Mouse (Mus musculus) embryo, embryonic 10.5 days (tissue): ENCODE data around the gene Fam114a1.

Source experiments
- DNase-seq: peaks from one replicate; pipeline ENCODE4 v3.0.0-alpha.2; 2015; ENCODE audit warnings: low spot score

The Fam114a1 gene

DNA sequence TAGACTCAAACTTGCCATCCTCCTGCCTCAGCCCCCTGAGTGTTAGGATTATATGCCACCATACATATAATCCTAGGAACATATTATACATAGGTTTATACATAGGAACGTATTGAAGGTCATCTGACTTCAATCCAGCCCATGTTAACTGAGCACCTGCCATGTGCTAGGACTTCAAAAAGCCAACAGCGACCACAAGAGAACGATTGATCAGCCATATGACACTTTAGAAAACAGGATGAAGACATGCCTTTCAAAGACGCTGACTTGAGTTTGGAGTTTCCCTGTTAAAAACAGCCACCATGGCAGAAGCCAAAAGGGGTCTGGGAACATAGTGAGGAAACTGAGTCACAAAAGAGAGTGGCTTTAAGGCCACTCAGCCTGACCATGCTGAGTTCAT is 35.4 kb downstream of the Fam114a1 start:
- no peak for DNase-seq

DNA sequence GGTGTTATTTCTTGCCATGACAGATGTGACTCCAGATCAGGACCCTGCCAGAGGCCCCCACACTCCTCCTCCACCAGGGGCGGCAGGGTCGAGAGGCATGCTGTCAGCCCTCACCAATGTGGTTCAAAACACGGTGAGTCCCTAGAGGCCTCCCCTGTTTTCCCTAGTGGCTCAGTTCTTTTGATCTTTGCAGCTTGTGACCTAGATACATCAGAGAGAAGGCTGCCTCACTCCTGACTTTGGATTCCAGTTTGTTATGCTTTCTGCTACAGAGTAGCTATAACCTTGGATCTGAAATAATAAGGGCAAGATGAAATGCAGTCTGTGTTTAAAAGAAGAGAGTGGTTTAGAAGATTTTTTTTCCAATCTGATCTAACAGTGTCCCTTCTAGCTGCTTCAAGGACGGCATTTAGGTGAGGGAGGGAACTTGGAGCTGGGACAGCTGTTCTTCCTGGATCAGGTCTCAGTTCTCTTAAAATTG is 36.2 kb downstream of the Fam114a1 start:
- DNase-seq, result peak; percentile 39

DNA sequence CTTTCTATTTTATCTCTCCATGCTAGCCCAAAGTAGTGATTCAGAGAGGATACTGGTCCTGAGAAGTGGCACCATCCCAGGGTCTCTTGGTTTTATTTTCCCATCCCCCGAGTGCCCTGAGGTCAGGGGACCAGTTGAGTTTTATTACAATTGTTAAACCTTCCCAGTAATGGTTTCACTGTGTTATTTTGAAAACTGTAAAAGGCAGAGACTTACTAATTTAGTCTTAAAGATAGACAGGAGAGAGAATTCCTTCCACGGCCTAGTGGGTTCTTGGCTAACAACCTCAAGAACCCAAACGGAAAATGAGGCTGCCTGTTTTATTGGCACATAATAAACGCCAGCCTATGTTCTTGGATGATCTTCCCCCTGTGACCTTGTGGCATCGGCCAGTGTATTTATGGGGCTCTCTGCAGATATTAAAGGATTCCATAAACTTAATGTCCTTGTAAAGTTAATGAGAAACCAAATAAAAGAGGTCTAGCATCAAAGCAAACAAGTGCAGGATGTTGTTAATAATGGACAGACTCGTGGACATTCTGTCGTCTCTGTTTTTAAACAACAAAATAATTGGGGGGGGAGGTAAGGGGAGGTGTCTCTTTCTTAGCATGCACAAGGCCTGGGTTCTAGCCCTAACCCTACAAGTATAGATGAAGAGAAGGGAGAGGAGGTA is 42.2 kb downstream of the Fam114a1 start:
- no peak for DNase-seq

DNA sequence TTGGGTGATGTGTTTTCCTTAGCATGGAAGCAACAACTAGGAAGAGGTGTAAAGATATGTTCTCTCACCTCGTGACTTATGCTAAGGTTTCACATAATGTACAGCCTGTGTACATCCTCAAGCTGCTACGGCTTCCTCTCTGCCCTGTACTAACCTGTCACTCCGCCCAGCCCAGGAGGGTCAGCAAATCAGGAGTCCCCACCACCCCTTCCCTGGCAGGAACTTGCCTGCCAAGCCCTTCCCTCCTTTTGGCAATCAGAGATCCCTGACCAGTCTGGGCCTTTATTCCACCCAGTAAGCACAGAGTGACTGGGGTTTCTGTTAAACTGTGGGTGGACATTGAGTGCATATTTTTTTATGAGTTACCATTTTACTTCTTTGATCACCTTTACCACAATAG is 45.6 kb downstream of the Fam114a1 start:
- DNase-seq, result no peak

DNA sequence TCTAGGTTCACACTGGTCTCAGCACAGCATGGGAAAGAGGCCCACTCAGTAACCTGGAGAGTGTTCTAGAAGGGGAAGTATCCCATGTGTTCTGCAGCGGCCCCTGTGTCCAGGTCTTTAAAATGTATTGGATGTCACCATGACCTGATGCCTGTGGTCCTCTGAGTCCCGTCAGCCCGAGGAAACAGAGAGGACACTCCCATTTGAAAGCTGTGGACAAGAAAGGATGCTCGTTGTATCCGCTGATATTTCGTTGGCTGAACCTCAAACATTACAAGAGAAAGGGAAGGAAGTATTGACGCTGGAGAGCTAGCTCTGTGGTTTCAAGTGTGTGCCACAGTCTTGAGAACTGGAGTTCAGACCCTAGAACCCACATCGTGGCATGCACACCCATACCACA is 49.2 kb downstream of the Fam114a1 start:
- DNase-seq, result no peak

DNA sequence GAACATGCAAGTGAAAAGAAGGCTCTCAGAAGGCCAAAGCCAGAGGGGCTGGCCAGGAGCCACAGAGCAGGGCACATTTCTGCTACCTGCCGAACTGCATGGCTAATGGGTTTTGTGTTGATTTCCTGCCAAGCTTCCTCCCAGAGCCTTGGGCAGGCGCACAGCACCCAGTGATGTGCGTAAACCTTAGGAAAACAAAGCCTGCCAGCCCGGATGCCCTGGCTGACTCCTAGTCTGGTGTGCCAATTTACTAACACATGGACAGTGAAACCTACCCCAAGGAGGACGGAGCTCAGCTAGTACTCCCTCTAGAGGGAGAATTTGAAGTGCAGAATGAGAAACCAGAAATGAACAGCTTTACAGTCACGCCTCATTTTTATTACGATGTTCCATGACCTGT is 50.0 kb downstream of the Fam114a1 start:
- DNase-seq, result peak; percentile 18

DNA sequence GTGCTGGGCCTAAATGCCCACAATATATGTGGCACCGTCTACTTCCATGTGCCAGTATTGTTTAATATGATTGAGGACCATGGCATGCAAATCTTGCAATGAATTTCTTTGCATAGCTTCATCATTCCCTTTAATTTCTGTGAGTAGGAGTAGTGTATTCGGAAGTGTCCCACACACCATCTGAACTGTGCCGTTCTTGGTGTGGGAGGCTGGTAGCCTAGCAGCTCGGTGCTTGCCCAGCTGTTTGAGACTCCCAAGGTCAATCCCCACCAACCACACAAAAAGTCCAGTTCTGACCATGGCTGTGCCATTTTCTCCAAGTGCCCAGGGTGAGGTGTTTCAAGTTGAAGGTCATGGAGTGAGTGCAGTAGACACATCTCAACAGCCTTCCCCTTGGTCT is 52.1 kb downstream of the Fam114a1 start:
- DNase-seq, result no peak

DNA sequence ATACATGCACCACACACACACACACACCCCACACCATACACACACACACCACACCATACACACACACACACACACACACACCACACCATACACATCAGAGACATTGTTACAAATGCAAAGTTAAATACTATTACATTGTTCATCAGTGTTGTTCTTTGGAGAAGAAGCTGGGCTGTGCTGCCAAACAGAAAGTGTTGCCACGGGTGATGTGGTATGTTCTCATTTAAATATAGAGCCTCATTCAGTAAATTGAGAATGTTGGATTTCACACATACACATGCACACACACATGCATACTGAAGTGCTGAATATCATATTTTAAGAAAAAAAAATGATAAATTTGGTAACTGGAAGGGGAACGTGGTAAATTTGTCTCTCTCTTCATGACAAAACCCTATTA is 54.8 kb downstream of the Fam114a1 start:
- DNase-seq, result no peak

DNA sequence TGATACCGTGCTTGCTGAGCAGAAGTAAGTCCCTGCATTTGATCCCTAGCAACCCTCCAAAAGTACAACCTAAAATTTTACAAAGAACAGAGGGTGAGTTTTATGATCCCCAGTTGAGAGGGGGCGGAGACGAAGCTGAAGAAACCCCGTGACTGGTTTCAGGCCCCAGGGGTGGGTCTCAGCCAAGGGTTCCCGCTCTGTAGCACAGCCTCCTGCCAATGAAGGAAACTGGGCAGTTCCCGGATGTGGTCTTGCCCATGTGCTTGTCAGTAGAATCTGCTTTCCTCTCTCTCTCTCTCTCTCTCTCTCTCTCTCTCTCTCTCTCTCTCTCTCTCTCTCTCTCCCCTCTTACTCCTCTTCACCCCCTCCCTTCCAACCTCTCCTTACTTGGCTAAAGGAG is 56.0 kb downstream of the Fam114a1 start:
- DNase-seq, result no peak

DNA sequence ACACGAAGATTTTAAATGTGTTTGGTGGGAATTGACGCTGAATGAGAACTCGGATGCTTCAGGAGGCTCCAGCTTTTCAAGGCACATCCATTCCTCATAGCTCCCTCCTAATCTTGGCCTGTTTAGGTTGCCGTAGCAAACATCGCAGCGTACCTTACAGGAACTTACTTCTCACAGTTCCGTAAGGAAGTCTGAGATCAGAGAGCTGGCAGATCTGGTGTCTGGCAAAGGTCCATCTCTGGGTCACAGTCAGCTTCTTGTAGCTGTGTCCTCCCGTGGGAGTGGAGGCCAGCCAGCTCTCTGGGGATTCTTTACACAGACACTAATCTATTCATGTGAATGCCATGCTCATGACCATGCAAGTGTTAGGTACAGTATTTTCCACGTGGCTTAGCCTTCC is 56.9 kb downstream of the Fam114a1 start:
- no peak for DNase-seq

DNA sequence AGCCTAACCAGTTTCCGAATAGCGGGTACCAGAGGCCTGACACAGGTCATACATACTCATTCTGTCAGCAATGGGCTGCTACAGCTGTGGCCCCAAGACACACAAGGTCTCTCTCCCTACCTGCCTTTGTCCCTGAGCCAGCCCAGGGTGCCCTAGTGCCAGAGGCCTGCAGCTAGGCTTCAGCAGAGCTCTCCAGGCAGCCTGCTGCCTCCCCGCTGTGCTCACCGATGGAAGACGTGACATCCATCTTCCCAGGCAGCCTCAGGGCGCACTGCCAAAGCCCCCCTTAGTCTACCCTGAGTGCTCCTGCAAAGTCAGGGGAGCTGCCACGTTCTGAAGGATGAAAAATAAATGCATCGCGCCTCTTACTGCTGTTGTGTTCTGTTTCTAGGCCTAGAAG is 58.1 kb downstream of the Fam114a1 start:
- DNase-seq, result no peak

DNA sequence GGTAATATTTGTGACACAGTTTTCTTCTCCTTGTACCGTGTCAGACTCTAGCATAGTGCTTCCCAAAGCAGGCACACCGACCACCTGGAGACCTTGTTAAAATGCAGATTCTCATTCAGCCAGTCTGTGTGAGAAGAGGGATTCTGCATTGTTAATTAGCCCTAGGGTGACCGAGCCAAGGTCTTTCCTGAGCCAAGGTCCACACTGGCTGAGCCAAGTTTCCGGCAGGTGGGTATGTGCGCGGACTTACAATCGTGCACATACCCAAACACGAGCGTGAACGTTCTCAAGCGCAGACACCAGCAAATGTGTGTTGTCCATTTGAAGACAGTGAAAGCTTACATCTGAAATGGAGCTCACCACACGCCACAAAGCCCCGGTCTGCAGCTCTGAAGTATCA is 66.7 kb downstream of the Fam114a1 start:
- no peak for DNase-seq

DNA sequence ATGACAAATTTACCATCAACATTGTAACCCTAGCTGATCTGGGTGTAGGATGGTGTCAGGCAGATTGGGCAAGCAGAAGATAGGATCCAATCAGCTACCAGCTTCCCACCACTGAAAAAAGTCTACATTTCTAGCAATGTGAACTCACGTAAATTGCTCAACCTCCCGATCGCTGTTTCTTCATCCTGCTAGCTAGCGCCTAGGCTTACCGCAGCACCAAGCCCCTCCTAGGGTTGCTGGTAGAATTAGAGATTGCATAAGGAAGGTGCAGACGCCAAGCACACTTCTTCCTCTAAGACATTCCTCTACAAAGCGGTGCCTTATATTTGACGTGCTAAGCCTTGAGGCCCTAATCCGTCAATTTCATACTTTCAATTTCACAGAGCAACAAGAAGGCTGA is 68.4 kb downstream of the Fam114a1 start:
- no peak for DNase-seq

DNA sequence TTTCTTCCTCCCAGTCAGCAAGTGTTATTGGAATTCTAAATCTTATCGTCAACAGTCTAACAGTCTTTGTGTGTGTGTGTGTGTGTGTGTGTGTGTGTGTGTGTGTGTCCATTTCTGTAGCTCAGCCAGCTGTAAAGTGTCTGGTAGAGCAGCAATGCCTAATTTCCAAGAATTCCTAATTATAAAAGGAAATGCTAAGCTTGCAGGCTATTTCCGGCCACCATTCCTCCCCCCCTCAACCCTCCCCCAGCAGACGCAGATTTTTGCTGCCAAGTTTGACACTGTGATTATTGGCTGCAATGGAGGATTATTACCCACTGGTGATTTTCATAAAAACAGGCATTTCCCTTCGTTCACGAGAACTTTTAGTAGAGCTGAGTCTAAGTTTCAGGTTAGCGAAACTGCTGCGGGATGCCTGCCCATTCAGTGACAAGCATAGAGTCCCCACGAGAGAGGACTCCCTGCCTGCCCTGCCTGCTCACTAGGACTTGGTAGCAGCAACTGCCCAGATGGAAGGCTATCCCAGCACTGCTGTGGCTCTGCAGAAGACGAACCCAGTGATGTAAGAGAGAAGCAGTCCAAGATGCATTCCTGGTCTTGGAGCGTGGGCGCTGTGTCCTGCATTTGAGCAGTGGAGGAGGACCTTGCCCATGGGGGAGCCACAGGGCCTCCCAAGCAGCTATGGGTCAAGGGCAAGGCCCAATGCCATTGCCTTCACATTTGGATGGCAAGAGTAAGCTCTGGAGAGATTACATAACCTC is 69.1 kb downstream of the Fam114a1 start:
- no peak for DNase-seq

DNA sequence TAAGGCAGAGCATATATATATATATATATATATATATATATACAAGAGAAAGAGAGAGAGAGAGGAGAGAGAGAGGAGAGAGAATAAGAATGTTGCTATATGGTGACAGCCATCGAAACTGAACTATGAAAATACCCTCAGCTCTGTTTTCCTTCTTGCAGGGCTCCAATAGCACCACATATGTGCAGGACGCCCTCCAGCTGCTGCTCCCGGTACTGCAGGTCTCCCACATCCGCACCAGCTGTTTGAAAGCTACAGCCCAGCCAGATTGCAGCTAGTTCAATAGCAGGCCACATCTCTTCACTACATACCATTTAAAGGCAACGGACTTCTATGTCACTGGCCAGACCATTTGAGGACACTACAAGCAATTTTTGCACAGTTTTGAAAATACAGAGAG is 70.6 kb downstream of the Fam114a1 start:
- no peak for DNase-seq

DNA sequence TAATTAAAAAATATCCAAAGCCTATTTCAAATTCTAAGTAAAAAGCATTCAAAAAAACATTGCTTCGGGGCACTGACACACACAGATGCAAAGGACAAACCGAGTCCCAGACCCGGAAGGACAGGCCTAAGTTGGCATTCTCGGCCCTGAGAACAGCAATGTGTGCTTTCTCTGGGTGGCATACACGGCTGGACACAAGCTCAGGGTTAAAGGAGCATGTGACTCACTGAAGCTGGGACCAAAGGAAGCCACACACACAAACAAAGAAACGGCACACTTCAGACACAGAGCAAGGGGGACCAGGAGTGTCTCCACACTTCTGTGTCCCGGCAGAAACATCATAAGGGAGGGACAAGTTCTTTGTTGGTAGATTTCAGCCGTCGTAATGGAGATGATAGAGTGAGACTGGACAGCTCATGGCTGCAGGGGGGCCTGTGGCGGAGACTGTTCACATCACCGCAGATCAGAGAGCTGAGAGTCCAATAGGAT is 73.6 kb downstream of the Fam114a1 start:
- no peak for DNase-seq

DNA sequence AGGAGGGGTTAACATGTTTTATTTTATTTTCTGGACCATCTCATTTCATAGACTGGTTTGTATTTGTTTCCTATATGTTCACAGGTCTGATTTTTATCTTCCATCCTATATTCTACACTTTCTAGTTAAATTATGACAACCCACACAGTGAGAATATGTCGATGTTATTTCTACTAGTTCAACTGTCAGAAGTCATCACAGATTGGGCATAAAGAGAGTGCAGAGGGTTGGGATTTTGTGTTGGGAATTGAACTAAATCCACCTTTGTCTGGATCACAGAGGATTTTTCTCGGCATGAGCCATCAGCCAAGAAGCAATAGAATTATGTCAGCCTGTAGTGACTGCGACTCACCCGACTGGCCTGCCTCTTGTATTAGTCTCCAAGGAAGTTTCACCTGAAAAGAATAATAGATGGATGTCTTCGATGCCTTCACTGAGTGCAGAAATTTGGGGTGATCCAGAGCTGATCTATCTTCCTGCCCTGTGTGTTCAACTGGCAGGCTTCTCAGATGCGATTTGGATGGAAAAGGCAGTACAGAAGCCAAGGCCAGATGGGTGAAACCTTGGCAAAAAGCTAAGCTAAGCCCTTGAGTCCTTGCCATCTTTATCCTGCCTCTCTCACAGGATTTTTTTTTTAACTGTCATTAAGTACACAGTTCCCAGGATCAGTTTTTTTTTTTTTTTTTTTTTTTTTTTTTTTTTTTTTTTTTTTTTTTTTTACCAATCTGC is 75.9 kb downstream of the Fam114a1 start:
- no peak for DNase-seq

DNA sequence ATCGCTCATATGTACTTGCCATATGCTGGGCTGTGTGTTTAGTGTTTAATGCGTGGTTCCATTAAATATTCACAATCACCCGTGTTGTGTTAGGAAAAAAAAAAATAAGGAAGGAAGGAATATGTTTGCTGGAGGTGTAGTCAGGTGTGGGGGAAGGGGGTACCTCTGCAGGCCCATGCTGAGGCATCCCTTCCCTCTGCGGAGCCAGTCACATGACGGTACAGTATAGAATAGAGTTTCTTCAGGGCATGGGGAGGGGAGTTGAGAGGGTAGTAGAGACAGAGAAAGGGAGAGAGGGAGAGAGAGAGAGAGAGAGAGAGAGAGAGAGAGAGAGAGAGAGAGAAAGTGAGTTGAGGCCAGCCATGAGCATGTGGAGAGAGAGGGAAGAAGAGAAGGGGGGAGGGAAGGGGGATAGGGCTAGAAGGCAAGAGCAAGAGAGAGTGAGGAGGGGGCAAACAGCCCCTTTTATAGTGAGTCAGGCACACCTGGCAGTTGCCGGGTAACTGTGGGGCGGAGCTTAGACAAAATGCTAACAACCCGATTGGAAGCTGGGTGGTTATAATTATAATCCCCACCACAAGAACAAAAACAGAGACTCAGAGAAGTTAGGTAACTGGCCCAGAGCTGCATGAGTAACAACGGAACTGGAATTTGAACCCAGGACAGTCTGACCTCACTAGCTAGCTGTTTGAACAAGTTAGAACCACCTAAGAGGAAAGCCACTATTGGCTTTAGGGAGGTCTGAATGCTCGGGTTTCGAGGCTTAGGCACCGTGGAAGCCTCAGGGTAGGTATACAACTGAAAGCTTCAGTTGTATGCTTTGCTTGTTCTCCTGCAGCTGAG is 76.8 kb downstream of the Fam114a1 start:
- no peak for DNase-seq

DNA sequence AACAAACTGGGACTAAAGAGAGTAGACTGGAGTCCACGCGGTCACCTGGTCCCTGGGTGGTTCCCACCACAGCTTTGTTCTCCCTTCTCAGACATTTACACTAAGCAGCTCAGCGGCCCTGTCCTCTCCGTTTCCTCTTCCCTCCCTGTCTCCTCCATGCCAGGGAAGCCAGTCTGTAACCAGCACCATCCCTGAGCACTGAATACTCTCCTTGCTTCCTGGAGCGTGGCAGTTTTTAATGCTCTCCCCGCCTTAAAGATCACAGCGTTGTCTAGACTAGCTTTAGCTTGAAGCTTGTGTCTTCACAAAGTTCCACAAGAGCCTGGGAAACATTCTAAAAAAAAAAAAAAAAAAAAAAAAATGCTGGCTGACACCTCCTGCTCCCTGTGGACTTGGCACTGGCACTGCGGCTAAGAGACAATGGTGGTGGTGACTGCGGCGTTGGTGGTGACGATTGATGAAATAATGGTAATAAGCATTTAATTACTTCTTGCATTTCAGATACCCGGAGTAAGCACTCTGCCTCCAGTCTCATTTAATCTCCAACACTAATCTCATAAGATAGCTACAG is 77.5 kb downstream of the Fam114a1 start:
- DNase-seq, result no peak

DNA sequence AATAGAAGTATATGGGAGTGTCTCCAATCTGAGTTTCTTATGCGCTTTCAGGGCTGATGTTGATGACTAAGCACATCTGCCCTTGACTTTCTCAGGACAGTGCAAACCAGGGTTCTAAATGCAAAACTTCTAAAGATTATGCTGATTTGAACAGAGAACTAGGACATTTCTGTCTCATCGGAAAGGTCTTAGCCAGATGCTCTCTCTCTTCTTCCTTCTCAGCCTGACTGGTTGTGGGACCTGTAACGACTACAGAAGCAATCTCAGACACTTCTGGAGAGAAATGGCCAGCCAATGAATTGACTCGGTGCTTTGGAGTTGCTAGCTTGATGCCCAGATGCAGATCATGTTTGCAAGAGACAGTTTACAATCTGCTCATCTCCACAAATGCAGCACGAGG is 80.0 kb downstream of the Fam114a1 start:
- DNase-seq, result no peak

DNA sequence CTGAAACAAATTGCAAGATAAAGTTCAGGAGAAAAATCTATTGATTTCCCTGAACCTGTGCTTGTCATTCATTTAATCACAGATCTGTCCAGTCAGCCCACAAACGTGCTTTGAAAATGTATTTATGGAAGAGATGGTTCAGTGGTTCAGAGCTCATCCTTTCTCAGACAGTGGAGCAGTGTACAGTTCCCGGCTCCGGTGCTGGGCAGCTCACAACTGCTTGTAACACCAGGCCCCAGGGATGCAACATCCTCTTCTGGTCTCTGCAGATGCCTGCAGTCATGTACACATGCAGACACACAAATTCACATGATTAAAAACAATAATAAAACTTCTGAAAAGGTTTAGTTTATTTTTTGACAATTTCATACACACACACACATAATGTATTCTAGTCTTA is 81.6 kb downstream of the Fam114a1 start:
- no peak for DNase-seq

DNA sequence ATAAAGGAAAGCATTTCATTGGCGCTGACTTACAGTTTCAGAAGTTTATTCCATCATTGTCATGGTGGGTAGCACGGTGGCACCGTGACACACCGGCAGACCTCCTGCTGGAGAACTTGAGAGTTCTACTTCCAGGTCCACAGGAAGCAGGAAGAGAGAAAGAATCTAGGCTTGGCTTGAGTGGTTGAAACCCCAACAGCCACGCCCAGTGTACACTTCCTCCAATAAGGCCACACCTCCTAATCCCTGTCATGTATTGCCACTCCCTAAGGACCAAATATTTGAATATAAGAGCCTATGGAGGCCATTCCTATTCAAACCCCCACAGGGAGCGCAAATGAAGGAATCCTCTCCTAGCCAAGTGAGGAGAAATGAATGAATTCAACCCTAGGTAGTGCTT is 87.7 kb downstream of the Fam114a1 start:
- no peak for DNase-seq
